In the genomic region with DNA sequence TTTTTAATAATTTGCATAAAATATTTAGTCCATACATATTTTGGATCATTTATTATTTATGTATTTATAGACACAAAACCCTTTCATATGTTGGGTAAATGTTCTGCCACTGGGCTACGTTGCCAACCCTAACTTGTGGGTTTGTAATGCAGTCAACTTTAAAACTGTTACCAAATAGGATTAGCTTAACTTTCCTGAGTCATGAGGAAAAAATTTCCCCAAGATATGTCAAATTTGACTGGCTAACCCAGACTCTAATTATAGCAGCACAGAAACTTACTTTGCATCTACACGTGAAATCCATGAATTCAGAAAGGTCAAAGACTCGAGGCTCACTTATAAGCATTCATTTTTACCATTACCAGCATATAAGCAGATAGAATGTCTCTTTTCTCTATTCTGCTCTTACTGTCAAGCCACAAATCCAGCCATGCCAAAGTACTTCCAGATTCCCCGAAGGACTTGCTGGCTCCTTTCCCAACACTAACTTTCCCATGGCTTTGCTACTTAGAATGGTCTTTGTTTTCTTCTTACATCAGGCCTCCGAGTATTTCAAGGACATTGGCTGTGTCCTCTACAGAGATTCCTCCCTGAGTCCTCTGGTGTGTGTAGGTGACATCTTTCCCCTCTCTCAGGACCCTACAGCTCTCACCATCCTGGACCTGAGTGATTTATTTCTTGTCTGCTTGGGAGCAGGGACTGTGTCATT, we compare ENCODE assay signal across 12 mouse cellular contexts.
DNase-seq lines count a peak whose midpoint lies in the region; ATAC-seq and TF ChIP-seq lines count a peak whose summit lies in the region.
"Had no signal": no experiment of that assay in that cellular context is flagged by ENCODE, and none has a peak within 500 bp of the region (broad histone marks: within the 10 kb centered on the region; RNA-seq: fewer than 3 reads in every experiment).

No protein-coding gene starts in this region.

- no peak for ATAC-seq in hindbrain, embryonic 14.5 days (ENCODE audit: low FRiP score)
- ATAC-seq in embryonic facial prominence, embryonic 14.5 days (ENCODE audit: low read depth) = 0 out of 2 replicates have a peak, but pooled peaks have one; percentile 26
- peak; percentile 36; the same call in 1 of the 2 replicates for ATAC-seq in heart, postnatal 0 days (ENCODE audit: insufficient read depth, low read depth)
- ATAC-seq: CD4-positive, CD25-positive, alpha-beta regulatory T cell, adult 4 months had no signal

- 0 out of 2 replicates have a peak, but pooled peaks cover 3% of the 10 kb centered on the region for H3K4me1 ChIP-seq in hindbrain, embryonic 14.5 days (replicated peaks; ENCODE audit: control insufficient read depth, insufficient read depth, low read length)
- H3K4me1 ChIP-seq in hindbrain, embryonic 10.5 days (replicated peaks) = no peaks in the 10 kb centered on the region; the same call in 1 of the 2 replicates
- peaks cover 9% of the 10 kb centered on the region; the same call in 1 of the 2 replicates for H3K4me1 ChIP-seq in embryonic facial prominence, embryonic 14.5 days (ENCODE audit: control insufficient read depth, insufficient read depth, low read length)
- no peaks in the 10 kb centered on the region; the same call in 1 of the 2 replicates for H3K4me1 ChIP-seq in heart, postnatal 0 days (ENCODE audit: control insufficient read depth, insufficient read depth)
- no peaks in the 10 kb centered on the region for H3K4me1 ChIP-seq in thymus, adult 2 months (replicated peaks; ENCODE audit: control insufficient read depth, insufficient read depth, low read length)
- H3K4me1 ChIP-seq: limb, embryonic 12.5 days had no signal

- H3K27me3 ChIP-seq in hindbrain, embryonic 14.5 days (ENCODE audit: control insufficient read depth, insufficient read depth, low read length) = no peaks in the 10 kb centered on the region
- H3K27me3 ChIP-seq in hindbrain, embryonic 10.5 days (ENCODE audit: insufficient read depth, poor library complexity, severe bottlenecking) = no peaks in the 10 kb centered on the region
- H3K27me3 ChIP-seq in embryonic facial prominence, embryonic 14.5 days (replicated peaks; ENCODE audit: control insufficient read depth, insufficient read depth, low read length) = peaks cover 3% of the 10 kb centered on the region; the same call in 1 of the 2 replicates
- no peaks in the 10 kb centered on the region for H3K27me3 ChIP-seq in heart, postnatal 0 days (ENCODE audit: control insufficient read depth, insufficient read depth, low read length)
- no peaks in the 10 kb centered on the region for H3K27me3 ChIP-seq in thymus, adult 2 months (ENCODE audit: control insufficient read depth, insufficient read depth, low read length)
- H3K27me3 ChIP-seq: limb, embryonic 12.5 days had no signal

- no peaks in the 10 kb centered on the region for H3K9me3 ChIP-seq in hindbrain, embryonic 14.5 days (ENCODE audit: control insufficient read depth, low read length)
- H3K9me3 ChIP-seq in hindbrain, embryonic 10.5 days = no peaks in the 10 kb centered on the region
- H3K9me3 ChIP-seq in embryonic facial prominence, embryonic 14.5 days (ENCODE audit: control insufficient read depth, low read length) = no peaks in the 10 kb centered on the region
- H3K9me3 ChIP-seq in heart, postnatal 0 days (replicated peaks; ENCODE audit: control insufficient read depth, low read length) = no peaks in the 10 kb centered on the region
- H3K9me3 ChIP-seq: limb, embryonic 12.5 days had no signal

- no peak overlapping the region for H3K9ac ChIP-seq in hindbrain, embryonic 14.5 days
- no peak overlapping the region for H3K9ac ChIP-seq in embryonic facial prominence, embryonic 14.5 days (ENCODE audit: low read depth, low read length)
- no peak overlapping the region for H3K9ac ChIP-seq in heart, postnatal 0 days (replicated peaks; ENCODE audit: low read depth, low read length)
- H3K9ac ChIP-seq: limb, embryonic 12.5 days had no signal

- H3K4me2 ChIP-seq in hindbrain, embryonic 14.5 days (replicated peaks) = no peak overlapping the region
- no peak overlapping the region for H3K4me2 ChIP-seq in embryonic facial prominence, embryonic 14.5 days (ENCODE audit: low read depth, low read length)
- no peak overlapping the region for H3K4me2 ChIP-seq in heart, postnatal 0 days (ENCODE audit: low read depth, low read length)
- H3K4me2 ChIP-seq: limb, embryonic 12.5 days had no signal

- H3K36me3 ChIP-seq in hindbrain, embryonic 14.5 days (replicated peaks; ENCODE audit: control insufficient read depth, insufficient read depth) = no peaks in the 10 kb centered on the region
- no peaks in the 10 kb centered on the region for H3K36me3 ChIP-seq in hindbrain, embryonic 10.5 days
- H3K36me3 ChIP-seq in embryonic facial prominence, embryonic 14.5 days (ENCODE audit: control insufficient read depth, insufficient read depth, low read length) = no peaks in the 10 kb centered on the region
- no peaks in the 10 kb centered on the region for H3K36me3 ChIP-seq in heart, postnatal 0 days (replicated peaks; ENCODE audit: control insufficient read depth, insufficient read depth, low read length)
- H3K36me3 ChIP-seq in thymus, adult 2 months (ENCODE audit: control insufficient read depth, insufficient read depth, low read length) = no peaks in the 10 kb centered on the region
- H3K36me3 ChIP-seq: limb, embryonic 12.5 days had no signal

- TF ChIP-seq EP300 in heart, postnatal 0 days (IDR thresholded peaks at IDR 0.05; ENCODE audit: low read depth) = no peak

- 0 out of 2 replicates have a peak overlapping the region, but pooled peaks have one; percentile 4 for H3K27ac ChIP-seq in hindbrain, embryonic 14.5 days
- no peak overlapping the region for H3K27ac ChIP-seq in hindbrain, embryonic 10.5 days
- peak overlapping the region; percentile 30; the same call in 1 of the 2 replicates for H3K27ac ChIP-seq in embryonic facial prominence, embryonic 14.5 days (replicated peaks; ENCODE audit: low read depth, low read length)
- H3K27ac ChIP-seq in heart, postnatal 0 days (ENCODE audit: low read depth) = no peak overlapping the region
- H3K27ac ChIP-seq in thymus, adult 2 months (ENCODE audit: control insufficient read depth, insufficient read depth, low read length) = no peak overlapping the region
- H3K27ac ChIP-seq: limb, embryonic 12.5 days; macrophage had no signal

- 64% methylated on average over 5 of the region's 5 CpGs for WGBS in hindbrain, embryonic 14.5 days
- 83% methylated on average over 5 of the region's 5 CpGs for WGBS in hindbrain, embryonic 10.5 days
- 23% methylated on average over 5 of the region's 5 CpGs for WGBS in embryonic facial prominence, embryonic 14.5 days
- WGBS in heart, postnatal 0 days = 32% methylated on average over 5 of the region's 5 CpGs
- WGBS in thymus, adult 2 months = 79% methylated on average over 5 of the region's 5 CpGs

- TF ChIP-seq POLR2A in thymus, adult 2 months (IDR thresholded peaks at IDR 0.05; ENCODE audit: control insufficient read depth, extremely low read depth, insufficient read depth, low read length, poor library complexity) = no peak

- DNase-seq in hindbrain, embryonic 14.5 days (ENCODE audit: low spot score) = no peak
- DNase-seq in hindbrain, embryonic 10.5 days (ENCODE audit: low spot score) = no peak
- peak; percentile 65 for DNase-seq in Muller cell, postnatal 12 days (ENCODE audit: inconsistent ontology term)
- DNase-seq in embryonic facial prominence, embryonic 14.5 days (ENCODE audit: low spot score) = peak; percentile 82
- peak; percentile 25 for DNase-seq in heart, postnatal 0 days (ENCODE audit: low spot score)
- DNase-seq in thymus, adult 2 months = no peak
- DNase-seq in spleen, postnatal 14 days (ENCODE audit: low spot score in 2 of 2) = no peak
- no peak for DNase-seq in retina, embryonic 14.5 days (ENCODE audit: low spot score)
- DNase-seq: kidney, postnatal 36 days had no signal

- no peak overlapping the region for H3K4me3 ChIP-seq in hindbrain, embryonic 14.5 days (replicated peaks; ENCODE audit: low read length)
- no peak overlapping the region for H3K4me3 ChIP-seq in hindbrain, embryonic 10.5 days
- H3K4me3 ChIP-seq in embryonic facial prominence, embryonic 14.5 days (ENCODE audit: low read depth, low read length) = no peak overlapping the region
- no peak overlapping the region for H3K4me3 ChIP-seq in heart, postnatal 0 days (ENCODE audit: low read depth, low read length)
- no peak overlapping the region for H3K4me3 ChIP-seq in thymus, adult 2 months (ENCODE audit: control insufficient read depth, insufficient read depth, low read length)
- H3K4me3 ChIP-seq: limb, embryonic 12.5 days had no signal

- TF ChIP-seq CTCF in heart, postnatal 0 days (IDR thresholded peaks at IDR 0.05; ENCODE audit: low read depth) = no peak
- no peak for TF ChIP-seq CTCF in thymus, adult 2 months (IDR thresholded peaks at IDR 0.05; ENCODE audit: borderline replicate concordance, control insufficient read depth, extremely low read depth, insufficient read depth, low read length, poor library complexity)

Comparison
In these comparisons a context has a peak if more than half of its experiments do, and no peak if none do; other contexts are left out.
1. H3K27ac ChIP-seq: peak in hindbrain, embryonic 14.5 days (single experiment) and embryonic facial prominence, embryonic 14.5 days (single experiment); none in hindbrain, embryonic 10.5 days (single experiment), heart, postnatal 0 days (single experiment) and thymus, adult 2 months (single experiment).
2. DNase-seq: peak in Muller cell, postnatal 12 days (single experiment), embryonic facial prominence, embryonic 14.5 days (single experiment) and heart, postnatal 0 days (single experiment); none in hindbrain, embryonic 14.5 days (single experiment), hindbrain, embryonic 10.5 days (single experiment), thymus, adult 2 months (single experiment), spleen, postnatal 14 days (0 of 2) and retina, embryonic 14.5 days (single experiment).